In genomic region chr10:80656863-80657623, GRCm38 (mm10) we compare ENCODE assay signal across 8 mouse cellular contexts. TPM values are rescaled to one million over a fixed set of nuclear protein-coding genes. Genes with fewer than 3 reads are reported as not detected.
A peak's percentile ranks its signal among the peaks of the same experiment; 100 is the strongest.
DNase-seq lines count a peak whose midpoint lies in the region; ATAC-seq lines count a peak whose summit lies in the region.

Gene Btbd2, minus strand, starts transcription at chr10:80657071.

- peak within 1 kb of the TSS; percentile 93 for H3K4me3 ChIP-seq in forebrain, embryonic 10.5 days
- H3K4me3 ChIP-seq in midbrain, embryonic 14.5 days (replicated peaks; ENCODE audit: low read depth, low read length): peak within 1 kb of the TSS; percentile 85

- H3K9ac ChIP-seq in midbrain, embryonic 14.5 days (replicated peaks; ENCODE audit: low read length): peak within 1 kb of the TSS; percentile 97

- ATAC-seq in midbrain, embryonic 14.5 days (ENCODE audit: low FRiP score, low TSS enrichment): no peak; the same call in 1 of the 2 replicates

- peaks cover 11% of the 10 kb centered on the region for H3K36me3 ChIP-seq in forebrain, embryonic 10.5 days (replicated peaks)
- no peaks in the 10 kb centered on the region for H3K36me3 ChIP-seq in midbrain, embryonic 14.5 days (ENCODE audit: control insufficient read depth, insufficient read depth, low read length)

- H3K27me3 ChIP-seq in forebrain, embryonic 10.5 days (ENCODE audit: poor library complexity, severe bottlenecking): no peaks in the 10 kb centered on the region
- no peaks in the 10 kb centered on the region for H3K27me3 ChIP-seq in midbrain, embryonic 14.5 days (ENCODE audit: control insufficient read depth, insufficient read depth, low read length)

- intact Hi-C loops in heart, postnatal 25 days (cut with DNase I): no loop called here
- intact Hi-C loops in left cerebral cortex, postnatal 14 days (cut with DNase I): loop anchor here (2.0 kb wide), 1 partner anchor 18 kb away; no protein-coding TSS in a partner anchor

- H3K27ac ChIP-seq in forebrain, embryonic 10.5 days: peak within 1 kb of the TSS; percentile 95
- H3K27ac ChIP-seq in midbrain, embryonic 14.5 days (replicated peaks; ENCODE audit: low read depth, low read length): peak within 1 kb of the TSS; percentile 88

- DNase-seq in cerebellum, adult 11 months: peak; percentile 53
- no peak for DNase-seq in cerebellum, adult 8-10 months
- peak; percentile 61 for DNase-seq in MN1 (ENCODE audit: low spot score)
- DNase-seq in forebrain, embryonic 10.5 days (ENCODE audit: extremely low spot score, low spot score): no peak
- no peak for DNase-seq in heart, postnatal 25 days (ENCODE audit: low spot score)
- DNase-seq in left cerebral cortex, postnatal 14 days (ENCODE audit: low spot score in 2 of 2): no peak
- peak; percentile 31 for DNase-seq in midbrain, embryonic 14.5 days
- no peak for DNase-seq in Muller cell, postnatal 12 days (ENCODE audit: inconsistent ontology term)

- 17% methylated on average over 15 of the region's 15 CpGs for WGBS in forebrain, embryonic 10.5 days
- 20% methylated on average over 15 of the region's 15 CpGs for WGBS in midbrain, embryonic 14.5 days

- H3K4me1 ChIP-seq in forebrain, embryonic 10.5 days: peaks cover 57% of the 10 kb centered on the region
- peaks cover 20% of the 10 kb centered on the region for H3K4me1 ChIP-seq in midbrain, embryonic 14.5 days (ENCODE audit: control insufficient read depth, insufficient read depth, low read length)

- H3K4me2 ChIP-seq in midbrain, embryonic 14.5 days (ENCODE audit: low read length): peak within 1 kb of the TSS; percentile 88

- H3K9me3 ChIP-seq in forebrain, embryonic 10.5 days: no peaks in the 10 kb centered on the region
- no peaks in the 10 kb centered on the region for H3K9me3 ChIP-seq in midbrain, embryonic 14.5 days (ENCODE audit: control insufficient read depth, low read length)

RNA-seq across cellular contexts. Expression of gene Btbd2, which starts in this region (rescaled TPM):
- 71.6 and 78.1 TPM in 2 replicates for polyA plus RNA-seq in forebrain, embryonic 10.5 days (2016; fragmentation: Nextera tagmentation; extraction: Ambion mirVana)
- 10 to 100 TPM; 41.5 to 45.8 TPM for total RNA-seq in heart, postnatal 25 days (2021)
- total RNA-seq in left cerebral cortex, postnatal 14 days (2021): 10 to 100 TPM; 88.3 to 93.5 TPM
- 80.1 and 88.8 TPM in 2 replicates for polyA plus RNA-seq in midbrain, embryonic 14.5 days (2014; fragmentation: Nextera tagmentation; extraction: Ambion mirVana)

Comparison
In these comparisons a context has a peak if more than half of its experiments do, and no peak if none do; other contexts are left out.
1. DNase-seq: peak in cerebellum, adult 11 months (single experiment), MN1 (single experiment) and midbrain, embryonic 14.5 days (single experiment); none in cerebellum, adult 8-10 months (single experiment), forebrain, embryonic 10.5 days (single experiment), heart, postnatal 25 days (single experiment), left cerebral cortex, postnatal 14 days (0 of 2) and Muller cell, postnatal 12 days (single experiment).